ENCODE assay signal across 8 mouse cellular contexts in the genomic region with DNA sequence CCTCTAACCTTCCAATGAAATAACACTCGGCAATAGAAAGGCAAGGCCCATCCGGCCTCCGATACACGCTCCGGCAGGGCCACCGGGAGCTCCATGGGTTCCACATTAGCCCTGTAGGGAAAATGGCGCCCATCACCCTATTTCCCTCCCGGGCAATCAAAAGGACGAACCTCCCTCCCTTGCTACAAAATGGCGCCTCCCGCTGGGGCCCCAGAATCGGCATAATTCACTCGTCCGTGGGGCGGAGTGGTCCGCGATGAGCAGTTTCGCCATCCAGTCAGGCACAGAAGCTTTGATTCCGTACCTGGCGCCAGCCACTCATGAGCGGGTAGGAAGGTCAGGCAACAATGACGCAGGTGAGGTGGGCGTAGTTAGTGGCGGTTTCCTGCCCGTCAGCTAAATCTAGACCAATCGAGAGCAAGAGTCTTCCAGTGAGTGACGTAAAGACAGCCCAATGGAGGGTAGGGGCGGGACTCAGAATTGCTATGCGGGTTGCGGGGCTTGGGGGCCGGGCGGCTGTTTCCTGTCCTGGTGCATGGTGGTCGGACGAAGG. TPM values are rescaled to one million over a fixed set of nuclear protein-coding genes. Genes with fewer than 3 reads are reported as not detected.
DNase-seq lines count a peak whose midpoint lies in the region; ATAC-seq and TF ChIP-seq lines count a peak whose summit lies in the region.

Zfp143 (plus strand) TSS at position 19 of the 553 bp plus-strand sequence.

- peak within 1 kb of the TSS; percentile 71 for H3K4me2 ChIP-seq in kidney, embryonic 14.5 days (replicated peaks; ENCODE audit: low read depth, low read length)
- H3K4me2 ChIP-seq in limb, embryonic 15.5 days, result peak within 1 kb of the TSS; percentile 49

- H3K9me3 ChIP-seq in kidney, embryonic 14.5 days (ENCODE audit: control insufficient read depth, low read length), result no peaks in the 10 kb centered on the region
- H3K9me3 ChIP-seq in limb, embryonic 15.5 days, result no peaks in the 10 kb centered on the region

- H3K27me3 ChIP-seq in kidney, embryonic 14.5 days (ENCODE audit: control insufficient read depth, insufficient read depth, low read length), result no peaks in the 10 kb centered on the region
- no peaks in the 10 kb centered on the region for H3K27me3 ChIP-seq in limb, embryonic 15.5 days

- TF ChIP-seq CTCF in bone marrow macrophage, adult 2 months (IDR thresholded peaks at IDR 0.05; ENCODE audit: low read depth, low read length), result no peak
- TF ChIP-seq CTCF in embryonic fibroblast, embryonic 13.5 days (IDR thresholded peaks at IDR 0.05; ENCODE audit: borderline replicate concordance, insufficient read depth, low read length), result no peak

- peak within 1 kb of the TSS; percentile 84 for H3K4me3 ChIP-seq in bone marrow macrophage, adult 2 months (ENCODE audit: insufficient read depth, low read length)
- H3K4me3 ChIP-seq in embryonic fibroblast, embryonic 13.5 days (ENCODE audit: insufficient read depth, low read length), result peak within 1 kb of the TSS; percentile 75
- H3K4me3 ChIP-seq in kidney, embryonic 14.5 days (ENCODE audit: low read length), result peak within 1 kb of the TSS; percentile 93
- peak within 1 kb of the TSS; percentile 68 for H3K4me3 ChIP-seq in limb, embryonic 15.5 days

- DNase-seq in A20 (ENCODE audit: low read depth, low spot score), result peak; percentile 100
- DNase-seq in heart, adult 9 months (ENCODE audit: low spot score in 2 of 2), result peak; percentile 100
- peak; percentile 99 to 100 for DNase-seq in monocyte, adult 2 months (ENCODE audit: low read depth in 1 of 2, low spot score in 2 of 2)
- peak; percentile 100 for DNase-seq in spleen, postnatal 36 days (ENCODE audit: low spot score in 2 of 2)

- peak; percentile 99 for ATAC-seq in kidney, embryonic 14.5 days (ENCODE audit: low FRiP score, low TSS enrichment)
- peak; percentile 99 for ATAC-seq in limb, embryonic 15.5 days (ENCODE audit: insufficient number of reproducible peaks, low FRiP score, low TSS enrichment, low read depth)

- WGBS in kidney, embryonic 14.5 days, result 0% methylated on average over 34 of the region's 34 CpGs
- under 1% methylated on average over 34 of the region's 34 CpGs for WGBS in limb, embryonic 15.5 days

- peaks cover 19% of the 10 kb centered on the region for H3K36me3 ChIP-seq in kidney, embryonic 14.5 days (ENCODE audit: control insufficient read depth, insufficient read depth, low read length)
- peaks cover 19% of the 10 kb centered on the region for H3K36me3 ChIP-seq in limb, embryonic 15.5 days

- peak within 1 kb of the TSS; percentile 99 for H3K9ac ChIP-seq in kidney, embryonic 14.5 days (ENCODE audit: low read depth, low read length)
- H3K9ac ChIP-seq in limb, embryonic 15.5 days, result peak within 1 kb of the TSS; percentile 97

- H3K27ac ChIP-seq in bone marrow macrophage, adult 2 months (ENCODE audit: insufficient read depth, low read depth, low read length), result peak within 1 kb of the TSS; percentile 96
- peak within 1 kb of the TSS; percentile 95 for H3K27ac ChIP-seq in embryonic fibroblast, embryonic 13.5 days (ENCODE audit: insufficient read depth, low read length)
- H3K27ac ChIP-seq in kidney, embryonic 14.5 days (ENCODE audit: low read depth, low read length), result peak within 1 kb of the TSS; percentile 100
- peak within 1 kb of the TSS; percentile 100 for H3K27ac ChIP-seq in limb, embryonic 15.5 days

- TF ChIP-seq POLR2A in bone marrow macrophage, adult 2 months (IDR thresholded peaks at IDR 0.05; ENCODE audit: borderline replicate concordance, low read depth, low read length), result no peak
- peak; percentile 7; the same call in 1 of the 2 replicates for TF ChIP-seq POLR2A in embryonic fibroblast, embryonic 13.5 days (IDR thresholded peaks at IDR 0.05; ENCODE audit: low read depth, low read length)

- H3K4me1 ChIP-seq in bone marrow macrophage, adult 2 months (ENCODE audit: control insufficient read depth, insufficient read depth, low read length), result peaks cover 3% of the 10 kb centered on the region
- H3K4me1 ChIP-seq in embryonic fibroblast, embryonic 13.5 days (ENCODE audit: control insufficient read depth, insufficient read depth, low read length), result peaks cover 7% of the 10 kb centered on the region
- H3K4me1 ChIP-seq in kidney, embryonic 14.5 days (ENCODE audit: control insufficient read depth, insufficient read depth, low read length), result peaks cover 6% of the 10 kb centered on the region; the same call in 1 of the 2 replicates
- 0 out of 2 replicates have a peak, but pooled peaks cover 10% of the 10 kb centered on the region for H3K4me1 ChIP-seq in limb, embryonic 15.5 days

RNA-seq across cellular contexts. Expression of gene Zfp143, which starts in this region (rescaled TPM):
- polyA plus RNA-seq in bone marrow macrophage, adult 2 months (2012; ENCODE audit: insufficient read depth, insufficient read length, missing spikeins), result 17.4 and 22.2 TPM in 2 replicates
- 15.0 and 16.3 TPM in 2 replicates for polyA plus RNA-seq in embryonic fibroblast, embryonic 13.5 days (2011; ENCODE audit: insufficient read length, low read depth, missing spikeins)
- 16.3 and 22.1 TPM in 2 replicates for polyA plus RNA-seq in kidney, embryonic 14.5 days (2014; fragmentation: Nextera tagmentation; extraction: Ambion mirVana)
- 17.9 and 18.6 TPM in 2 replicates for polyA plus RNA-seq in limb, embryonic 15.5 days (2015; fragmentation: Nextera tagmentation; extraction: Ambion mirVana)

Comparison
In these comparisons a context has a peak if more than half of its experiments do, and no peak if none do; other contexts are left out.
1. Peak in every context shown above with its lines: DNase-seq, ATAC-seq, H3K4me3 ChIP-seq and H3K27ac ChIP-seq.